Mouse (Mus musculus): ENCODE results near the gene Cdhr3.

DNA sequence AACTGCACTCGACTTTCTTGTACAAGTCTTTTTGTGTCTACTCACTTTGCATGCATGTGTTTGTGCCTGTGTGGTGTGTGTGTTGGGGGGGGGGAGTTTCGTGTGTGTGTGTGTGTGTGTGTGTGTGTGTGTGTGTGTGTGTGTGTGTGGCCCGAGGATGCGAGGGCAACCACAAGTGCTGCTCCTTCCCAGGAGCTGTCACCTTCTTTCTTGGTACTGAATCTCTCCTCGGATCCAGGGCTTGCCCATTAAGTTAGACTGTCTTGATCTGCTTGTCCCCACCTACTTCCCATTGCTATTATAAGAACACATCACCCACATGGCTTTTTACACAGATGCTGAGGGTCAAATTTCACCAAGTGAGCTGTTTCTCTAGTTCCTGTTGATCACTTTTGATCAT, 93.9 kb downstream of the Cdhr3 start:
- TF ChIP-seq CTCF (IDR thresholded peaks at IDR 0.05; ENCODE audit: insufficient read depth, low read length): no peak
- no peak for TF ChIP-seq POLR2A (IDR thresholded peaks at IDR 0.05; ENCODE audit: borderline replicate concordance, extremely low read depth, low read depth, low read length)

All from lung, adult 2 months (tissue).